Mouse (Mus musculus) megakaryocyte-erythroid progenitor cell, adult 5-6 weeks (primary cell): ENCODE measurements around the gene Nol10. TPM values are rescaled to one million over a fixed set of nuclear protein-coding genes. Genes with fewer than 3 reads are reported as not detected.

ENCODE experiments used
- total RNA-seq, 2 experiments: library from RNA; stranded (forward) in 1 of 2; stranded (reverse) in 1 of 2; fragments of 200-1000, 215-1000 nt in 1 of 2; fragments of >200 nt in 1 of 2; fragmentation: Nextera tagmentation in 1 of 2; gene quantifications; 2 replicates each; pipeline ENCODE4 v1.2.3; 2014 to 2017

Gene Nol10
- total RNA-seq, 2 experiments from 2014 or later, result 22.6 to 45.9 TPM

Other genes with a start within 250 kb of the Nol10 start
- gene Kcnf1, start 171.6 kb upstream of the Nol10 start, total RNA-seq (2014; fragmentation: Nextera tagmentation), result not detected in 2 replicates
- gene Kcnf1, start 171.6 kb upstream of the Nol10 start, total RNA-seq (2017), result not detected in 2 replicates
- 68.3 and 94.4 TPM in 2 replicates for gene Pdia6, start 81.9 kb upstream of the Nol10 start, total RNA-seq (2014; fragmentation: Nextera tagmentation)
- gene Pdia6, start 81.9 kb upstream of the Nol10 start, total RNA-seq (2017), result 175 and 216 TPM in 2 replicates
- not detected in 2 replicates for gene Atp6v1c2, start 19.1 kb upstream of the Nol10 start, total RNA-seq (2014; fragmentation: Nextera tagmentation)
- not detected in 2 replicates for gene Atp6v1c2, start 19.1 kb upstream of the Nol10 start, total RNA-seq (2017)
- 360 and 383 TPM in 2 replicates for gene Odc1, start 196.3 kb downstream of the Nol10 start, total RNA-seq (2014; fragmentation: Nextera tagmentation)
- gene Odc1, start 196.3 kb downstream of the Nol10 start, total RNA-seq (2017), result 607 and 788 TPM in 2 replicates